Mouse (Mus musculus) cerebellum, postnatal 10 days (tissue): ENCODE data around the gene Il17rc.

ENCODE experiments used
- DNase-seq, 2 experiments: peaks; one replicate each; pipeline ENCODE4 v3.0.0; 2021; ENCODE audit warnings: mixed read lengths in 2 of 2

Gene Il17rc

DNA sequence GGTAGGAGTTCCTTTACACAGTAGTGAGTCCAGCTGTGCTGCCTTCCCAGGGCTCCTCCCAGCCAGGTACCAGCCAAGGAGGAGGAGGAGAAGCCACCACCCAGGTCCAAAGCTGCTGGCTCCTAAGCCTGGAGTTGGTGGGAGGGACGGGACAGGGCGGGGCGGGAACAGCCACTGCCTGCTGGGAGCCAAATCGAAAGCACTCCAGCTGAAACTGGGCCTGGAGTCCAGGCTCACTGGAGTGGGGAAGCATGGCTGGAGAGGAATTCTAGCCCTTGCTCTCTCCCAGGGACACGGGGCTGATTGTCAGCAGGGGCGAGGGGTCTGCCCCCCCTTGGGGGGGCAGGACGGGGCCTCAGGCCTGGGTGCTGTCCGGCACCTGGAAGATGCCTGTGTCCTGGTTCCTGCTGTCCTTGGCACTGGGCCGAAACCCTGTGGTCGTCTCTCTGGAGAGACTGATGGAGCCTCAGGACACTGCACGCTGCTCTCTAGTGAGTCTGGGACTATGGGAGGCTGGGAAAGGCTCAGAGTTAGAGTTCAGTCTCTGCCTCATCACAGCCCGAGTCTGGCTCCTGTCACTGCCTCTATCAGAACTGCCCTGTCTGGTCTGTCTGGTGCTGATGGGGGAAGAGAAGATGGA lies at the start of gene Il17rc:
TSS of gene Il17rc (plus strand) at position 131 of the 640 bp plus-strand sequence.
- peak; percentile 40 to 54 for DNase-seq

DNA sequence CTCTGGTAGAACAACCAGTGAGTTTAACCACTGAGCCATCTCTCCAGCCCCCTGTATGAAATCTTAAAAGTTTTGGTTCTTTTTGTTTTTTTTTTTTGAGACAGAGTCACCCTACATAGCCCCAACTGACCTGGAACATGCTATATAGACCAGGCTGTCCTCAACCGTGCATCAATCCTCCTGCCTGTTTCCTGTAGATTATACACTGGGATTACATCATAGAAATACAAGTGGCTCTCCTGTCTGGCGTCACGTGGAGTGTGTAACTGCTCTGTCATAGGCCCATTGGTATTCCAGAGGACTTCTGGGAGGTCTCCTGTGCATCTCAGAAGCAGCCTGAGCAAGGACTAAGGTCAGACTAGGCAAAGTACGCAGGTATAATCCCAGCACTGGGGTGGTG lies 48.2 kb upstream of the Il17rc start:
- no peak for DNase-seq

DNA sequence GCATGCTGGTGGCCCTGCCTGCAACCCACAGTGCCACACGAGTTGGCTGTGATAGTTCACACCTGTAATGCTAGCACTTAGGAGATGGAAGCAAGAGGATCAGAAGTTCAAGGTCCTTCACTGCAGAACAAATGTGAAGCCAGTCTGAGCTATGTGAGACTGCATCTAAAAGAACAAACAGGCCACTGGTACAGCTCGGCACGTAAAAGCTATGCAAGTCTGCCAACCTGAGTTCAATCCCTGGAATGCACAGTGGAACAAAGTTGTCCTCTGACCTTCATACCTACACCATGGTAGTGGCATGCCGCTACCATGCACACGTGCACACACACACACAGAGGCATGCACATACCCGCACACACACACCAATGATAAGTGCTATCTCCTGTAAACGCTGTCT lies 47.0 kb upstream of the Il17rc start:
- DNase-seq, result peak; percentile 33 to 36

DNA sequence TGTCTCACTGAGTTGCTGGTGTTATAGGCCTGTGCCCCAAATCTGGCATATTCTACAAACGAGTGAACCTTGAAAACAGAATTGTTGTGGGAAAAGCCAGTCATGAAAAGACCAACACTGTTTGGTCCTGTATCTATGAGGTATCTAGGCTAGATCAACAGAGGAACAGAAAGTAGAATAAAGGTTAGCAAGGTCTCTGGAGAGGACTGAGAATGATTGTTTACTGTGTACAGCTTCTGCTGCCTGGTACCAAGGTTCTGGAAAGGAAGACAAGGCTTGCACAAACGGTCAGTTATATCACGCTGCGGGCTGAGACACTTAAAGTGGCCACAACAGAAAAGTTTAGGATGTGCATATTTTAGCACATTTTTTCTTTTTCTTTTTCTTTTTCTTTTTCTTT lies 44.5 kb upstream of the Il17rc start:
- no peak for DNase-seq

DNA sequence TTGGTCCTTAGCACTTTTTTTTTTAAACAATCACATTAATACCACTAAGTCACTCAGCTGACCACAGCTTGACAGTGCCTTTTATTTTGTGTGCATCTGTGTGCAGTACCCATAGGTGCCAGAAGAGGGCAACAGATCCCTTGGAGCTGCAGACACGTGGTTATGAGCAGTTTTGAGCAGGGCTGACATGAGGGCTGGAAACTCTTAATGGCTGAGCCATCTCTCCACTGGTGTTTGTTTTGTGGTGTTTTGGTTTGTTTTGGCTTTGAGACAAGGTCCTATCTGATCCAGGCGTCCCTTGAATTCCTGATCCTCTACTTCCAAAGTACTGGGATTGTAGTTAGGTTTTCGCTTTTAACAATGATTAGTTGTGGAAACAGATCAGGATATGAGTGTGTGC lies 43.8 kb upstream of the Il17rc start:
- peak; percentile 70 to 82 for DNase-seq

DNA sequence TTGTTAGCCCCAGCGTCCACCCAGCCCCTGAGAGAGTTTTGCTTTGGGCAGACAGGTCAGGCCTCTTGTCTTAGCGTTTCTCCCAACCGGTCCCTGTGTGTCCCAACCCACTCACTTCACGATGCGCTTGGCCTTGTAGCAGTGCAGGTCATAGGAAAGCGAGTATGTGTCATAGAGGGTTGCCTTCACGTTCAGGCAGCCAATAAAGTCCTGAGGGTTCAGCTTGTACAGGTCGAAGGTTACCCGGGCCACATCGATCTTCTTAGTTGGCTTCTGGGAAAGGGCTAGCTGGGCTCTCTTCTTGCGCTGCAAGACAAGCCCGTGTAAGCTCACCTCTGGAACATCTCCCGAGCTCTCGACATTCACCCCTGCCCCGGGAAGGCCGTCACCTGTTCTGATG lies 43.2 kb upstream of the Il17rc start:
- no peak for DNase-seq

DNA sequence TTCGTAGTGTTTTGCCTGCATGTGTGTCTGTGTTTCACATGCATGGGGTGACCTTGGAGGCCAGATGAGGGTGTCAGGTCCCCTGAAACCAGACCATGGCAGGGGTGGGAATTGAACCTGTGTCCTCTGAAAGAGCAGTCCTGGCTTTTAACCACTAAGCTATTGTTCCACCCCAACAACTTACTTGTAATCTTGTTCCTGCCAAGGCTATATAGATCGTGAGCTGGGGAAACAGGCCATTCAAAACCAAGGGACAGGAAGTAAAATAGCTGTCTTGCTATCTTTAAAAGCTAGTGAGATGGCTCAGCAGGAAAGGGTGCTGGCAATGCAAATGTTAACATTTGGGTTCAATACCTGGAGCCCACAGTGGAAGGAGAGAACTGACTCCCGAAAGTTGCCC lies 41.3 kb upstream of the Il17rc start:
- DNase-seq, result no peak

DNA sequence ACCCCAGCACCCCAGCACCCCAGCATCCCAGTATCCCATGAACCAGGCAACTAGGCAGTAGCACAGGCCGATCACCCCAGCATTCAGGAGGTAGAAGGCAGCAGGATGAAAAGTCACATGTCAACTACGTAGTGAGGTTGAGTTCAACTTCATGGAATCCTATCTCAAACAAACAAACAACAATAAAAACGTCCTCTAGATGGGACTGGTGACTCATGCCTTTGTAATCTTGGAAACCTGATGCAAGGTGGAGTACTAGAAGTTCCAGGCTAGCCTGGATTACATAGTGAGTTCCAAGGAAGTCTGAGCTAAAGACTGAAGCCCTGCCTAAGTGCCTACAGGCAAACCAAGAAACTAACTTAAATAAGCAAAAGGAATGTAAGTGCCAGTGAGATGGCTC lies 40.4 kb upstream of the Il17rc start:
- no peak for DNase-seq

DNA sequence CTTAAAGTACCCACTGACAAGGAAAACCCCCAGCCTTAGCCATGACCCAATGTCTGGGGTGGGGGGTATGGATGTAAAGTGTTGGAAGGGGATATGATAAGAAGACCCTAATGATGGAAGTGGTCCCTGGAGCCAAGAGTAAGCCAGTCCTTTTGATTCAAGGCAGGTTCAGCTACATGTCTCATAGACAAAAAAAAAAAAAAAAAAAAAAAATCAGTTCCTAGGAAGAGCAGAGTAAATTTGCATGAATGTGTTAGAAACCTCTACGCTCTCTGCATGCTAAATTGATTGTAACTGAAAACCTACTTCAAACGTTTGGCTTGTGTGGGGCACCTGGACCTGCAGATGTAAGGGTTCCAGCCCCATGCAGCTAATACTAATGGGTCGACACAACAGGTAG lies 39.4 kb upstream of the Il17rc start:
- no peak for DNase-seq

DNA sequence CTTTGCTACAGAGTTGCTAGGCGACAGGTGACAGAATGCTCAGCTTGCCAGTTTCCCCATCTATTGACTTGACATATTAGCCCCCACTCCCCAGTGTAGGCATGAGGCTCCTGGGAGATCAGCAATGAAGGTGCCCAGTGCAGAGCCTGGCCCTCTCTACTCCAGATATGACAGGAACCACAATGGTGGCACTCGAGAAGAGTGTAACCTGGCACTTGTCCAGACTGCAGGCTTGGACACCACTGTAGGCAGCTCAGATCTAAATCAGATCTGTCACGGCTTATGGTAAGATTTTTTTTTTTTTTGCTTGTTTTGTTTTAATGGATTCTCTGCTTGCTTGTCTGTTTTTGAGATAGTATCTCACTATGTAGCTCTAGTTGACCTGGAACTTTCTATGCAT lies 37.6 kb upstream of the Il17rc start:
- peak in 1 of 2 experiments; percentile 19 for DNase-seq

DNA sequence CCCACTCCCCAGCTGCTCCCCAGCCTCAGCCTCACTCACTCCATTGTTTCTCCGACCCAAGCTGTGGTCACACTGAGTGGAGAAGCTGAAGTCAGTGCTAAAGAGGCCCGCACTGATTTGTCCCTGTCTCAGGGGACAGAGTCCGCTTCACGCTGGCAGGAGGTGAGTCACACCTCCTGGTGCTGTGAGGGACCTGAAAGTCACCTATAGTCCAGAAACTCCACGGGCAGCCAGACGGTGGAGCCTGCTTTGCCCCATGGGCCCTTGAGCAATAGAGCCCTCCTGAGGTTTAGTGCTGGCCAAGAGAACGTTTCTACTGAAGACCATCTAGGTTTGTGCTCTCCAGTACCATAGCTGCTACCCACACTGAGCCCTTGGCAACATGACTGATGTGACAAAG lies 36.5 kb upstream of the Il17rc start:
- DNase-seq, result no peak

DNA sequence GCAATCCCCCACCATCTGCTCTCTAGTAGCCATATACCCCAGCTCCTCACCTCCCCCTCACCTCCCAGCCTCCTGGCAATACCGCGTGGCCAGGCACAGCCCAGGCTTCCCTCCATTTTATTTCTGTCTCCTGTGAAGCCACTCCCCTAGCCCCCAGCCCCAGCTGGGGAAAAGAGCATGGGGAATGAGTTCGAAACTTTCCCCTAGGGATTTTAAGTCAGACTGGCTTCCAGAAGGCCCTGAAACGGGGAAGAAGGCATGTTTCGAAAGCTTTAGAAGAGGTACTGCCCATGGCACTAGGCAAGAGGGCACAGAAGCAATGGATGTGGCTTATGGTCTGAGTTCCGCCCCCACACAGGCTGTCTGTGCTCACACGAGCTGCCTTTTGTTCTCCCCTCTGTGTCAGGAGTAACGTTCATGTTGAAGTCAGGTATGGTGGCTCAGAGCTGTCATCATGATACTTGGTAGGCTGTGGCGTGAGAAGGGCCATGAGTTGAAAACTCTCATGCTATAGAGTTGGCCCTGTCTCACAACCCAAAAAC lies 35.5 kb upstream of the Il17rc start, which contains the start of gene Cidec:
TSS of gene Cidec (minus strand) at position 97 of the 542 bp plus-strand sequence.
- DNase-seq, result no peak

DNA sequence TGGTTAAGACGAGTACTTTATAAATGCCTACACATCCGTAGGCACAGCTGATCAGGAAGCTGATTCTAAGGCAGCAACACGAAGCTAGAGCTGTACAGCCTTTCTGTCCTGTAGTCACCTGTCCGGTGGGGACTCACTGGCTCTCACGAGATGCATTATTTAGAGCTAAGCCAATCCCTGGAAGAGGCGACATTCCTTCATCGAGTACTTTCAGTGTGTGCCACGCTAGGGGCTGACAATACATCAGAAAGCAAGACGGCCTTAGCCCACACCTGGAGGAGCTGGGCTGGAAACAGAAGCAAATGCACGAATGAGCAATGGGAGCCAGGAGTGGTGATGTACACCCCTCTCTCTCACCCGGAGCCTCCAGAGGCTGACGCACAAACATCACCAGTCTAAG lies 34.1 kb upstream of the Il17rc start:
- DNase-seq, result no peak

DNA sequence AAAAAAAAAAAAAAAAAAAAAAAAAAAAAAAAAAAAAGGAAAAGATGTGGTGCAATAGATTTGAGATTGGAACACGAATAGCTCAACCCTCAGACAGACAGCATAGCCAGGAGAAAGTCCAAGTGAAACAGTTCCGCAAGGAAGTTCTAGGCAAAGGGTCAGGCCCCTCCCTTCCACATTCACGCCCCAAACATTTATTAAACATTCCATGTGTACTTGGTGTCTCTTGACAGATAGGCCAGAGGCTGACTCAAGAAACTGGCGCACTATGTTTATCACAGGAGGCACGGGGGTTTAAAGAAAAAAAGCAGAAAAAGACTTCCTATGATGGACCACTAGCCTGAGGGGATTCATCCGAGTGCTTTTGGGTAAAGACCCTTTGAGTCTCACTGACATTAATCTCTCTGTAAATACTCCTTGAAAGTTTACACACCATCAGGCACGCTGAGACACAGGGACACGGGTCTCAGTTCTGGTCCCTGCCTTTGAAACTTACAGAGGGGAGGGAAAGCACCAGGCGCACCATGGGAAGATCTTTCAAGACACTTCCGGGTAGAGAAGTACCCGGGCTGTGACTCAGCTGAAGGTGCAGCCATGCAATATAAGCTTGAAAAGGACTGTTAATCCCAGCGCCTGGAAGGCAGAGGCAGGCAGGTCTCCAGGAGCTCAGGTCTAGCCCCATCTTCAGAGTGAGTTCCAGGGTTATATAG lies 32.4 kb upstream of the Il17rc start:
- DNase-seq, result no peak

DNA sequence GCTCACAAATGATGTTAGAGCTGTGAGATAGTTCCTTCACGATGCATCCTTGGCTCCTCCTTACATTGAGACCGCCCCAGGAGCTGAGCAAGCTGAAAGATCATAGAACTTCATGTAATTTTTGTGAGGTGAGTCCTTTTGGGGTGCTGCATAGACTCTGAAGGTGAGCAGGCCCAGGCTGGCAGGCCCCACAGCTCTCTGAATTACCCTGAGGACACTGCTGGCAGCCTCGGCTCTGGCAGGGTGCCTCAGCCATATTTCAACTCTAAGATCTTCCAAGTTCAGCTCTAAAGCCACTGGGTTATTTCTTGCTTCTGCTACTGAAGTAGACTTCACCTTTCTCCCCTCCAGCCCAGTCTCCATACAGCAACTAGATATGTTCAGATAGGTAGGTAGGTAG lies 30.5 kb upstream of the Il17rc start:
- no peak for DNase-seq

DNA sequence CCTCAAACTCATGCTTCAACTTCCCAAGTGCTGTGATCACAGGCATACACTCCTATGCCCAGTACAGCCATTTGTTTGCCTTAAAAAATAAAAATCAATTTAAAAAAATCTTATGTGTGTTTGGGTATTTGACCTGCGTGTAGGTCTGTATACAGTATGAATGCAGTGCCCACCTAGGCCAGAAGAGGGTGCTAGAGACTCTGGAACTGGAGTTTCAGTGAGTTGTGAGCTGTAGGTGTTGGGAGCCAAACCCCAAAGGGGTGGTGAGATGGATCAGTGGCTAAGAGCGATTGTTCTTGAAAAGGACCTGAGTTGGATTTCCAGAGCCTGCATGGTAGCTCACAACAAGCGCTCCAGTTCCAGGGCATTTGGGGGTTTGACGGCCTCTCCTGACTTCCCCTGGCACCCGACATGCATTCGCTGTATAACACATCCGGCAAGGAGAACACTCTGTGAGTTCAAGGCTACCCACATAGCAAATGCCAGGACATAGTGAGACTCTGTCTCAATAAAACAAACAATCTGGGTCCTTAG lies 30.0 kb upstream of the Il17rc start:
- DNase-seq, result peak; percentile 90 to 94

DNA sequence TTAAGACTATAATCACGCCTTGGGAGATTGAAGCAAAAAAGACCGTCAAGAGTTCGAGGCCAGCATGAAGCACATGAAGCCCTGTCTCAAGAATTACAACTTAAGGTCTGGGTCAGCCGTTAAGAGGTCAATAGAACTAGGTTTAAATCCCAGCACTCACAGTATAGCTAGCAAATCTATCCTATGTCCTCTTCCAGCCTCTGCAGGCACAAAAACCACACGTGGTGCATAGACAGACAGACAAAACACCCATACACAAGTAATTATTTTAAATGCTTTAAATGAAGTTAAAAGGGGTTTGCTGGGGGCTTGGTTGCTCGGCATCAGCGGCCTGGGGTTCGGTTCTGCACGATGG lies 29.2 kb upstream of the Il17rc start:
- DNase-seq, result no peak

DNA sequence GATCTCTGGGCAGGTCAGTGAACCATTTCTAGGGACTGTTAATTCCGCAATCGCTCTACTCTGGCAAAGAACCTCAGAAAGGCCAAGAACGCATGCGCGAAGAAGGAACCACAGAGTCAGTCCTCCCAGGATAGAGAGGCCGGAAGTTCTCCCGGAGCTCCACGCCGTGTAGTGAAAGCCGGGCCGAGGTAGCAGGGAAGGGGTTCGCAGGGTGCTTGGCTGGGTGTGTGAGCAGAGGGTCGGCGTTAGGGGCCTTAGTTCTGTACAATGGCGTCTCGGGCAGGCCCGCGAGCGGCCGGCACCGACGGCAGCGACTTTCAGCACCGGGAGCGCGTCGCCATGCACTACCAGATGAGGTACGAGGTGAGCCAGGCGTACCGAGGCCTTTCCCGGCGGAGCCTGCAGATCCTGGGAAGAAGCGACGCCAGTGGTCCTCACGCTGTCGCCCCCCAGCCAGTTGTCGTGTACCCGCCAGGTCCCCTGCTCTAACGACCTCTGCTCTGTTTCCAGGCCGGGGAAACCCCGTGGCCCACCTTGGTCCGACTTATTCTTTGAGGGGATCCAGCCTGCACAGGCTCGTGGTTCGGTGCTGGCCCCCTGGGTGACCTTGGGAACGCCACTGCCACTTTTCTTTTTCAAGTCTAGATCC lies 28.7 kb upstream of the Il17rc start, which contains the start of gene Jagn1:
TSS of gene Jagn1 (plus strand) at position 128 of the 649 bp plus-strand sequence.
- peak; percentile 91 to 95 for DNase-seq

DNA sequence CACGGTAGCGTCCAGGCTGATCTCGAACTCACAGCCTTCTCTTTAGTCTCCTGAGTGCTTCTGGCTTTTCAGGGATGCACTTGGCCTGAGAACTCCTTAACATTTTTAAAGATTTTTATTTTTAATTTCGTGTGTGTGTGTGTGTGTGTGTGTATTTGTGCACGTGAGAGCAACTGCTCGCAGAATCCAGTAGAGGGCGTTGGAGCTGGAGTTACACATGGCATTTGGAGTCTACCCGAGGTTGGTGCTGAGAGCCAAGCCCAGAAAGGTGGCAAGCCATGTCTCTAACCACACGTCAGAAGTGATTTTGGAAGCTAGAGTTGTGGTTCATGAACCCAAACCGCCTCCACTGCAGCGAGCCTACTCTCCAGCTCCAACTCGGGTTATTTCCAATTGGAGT lies 28.1 kb upstream of the Il17rc start:
- DNase-seq, result peak; percentile 30 to 58

DNA sequence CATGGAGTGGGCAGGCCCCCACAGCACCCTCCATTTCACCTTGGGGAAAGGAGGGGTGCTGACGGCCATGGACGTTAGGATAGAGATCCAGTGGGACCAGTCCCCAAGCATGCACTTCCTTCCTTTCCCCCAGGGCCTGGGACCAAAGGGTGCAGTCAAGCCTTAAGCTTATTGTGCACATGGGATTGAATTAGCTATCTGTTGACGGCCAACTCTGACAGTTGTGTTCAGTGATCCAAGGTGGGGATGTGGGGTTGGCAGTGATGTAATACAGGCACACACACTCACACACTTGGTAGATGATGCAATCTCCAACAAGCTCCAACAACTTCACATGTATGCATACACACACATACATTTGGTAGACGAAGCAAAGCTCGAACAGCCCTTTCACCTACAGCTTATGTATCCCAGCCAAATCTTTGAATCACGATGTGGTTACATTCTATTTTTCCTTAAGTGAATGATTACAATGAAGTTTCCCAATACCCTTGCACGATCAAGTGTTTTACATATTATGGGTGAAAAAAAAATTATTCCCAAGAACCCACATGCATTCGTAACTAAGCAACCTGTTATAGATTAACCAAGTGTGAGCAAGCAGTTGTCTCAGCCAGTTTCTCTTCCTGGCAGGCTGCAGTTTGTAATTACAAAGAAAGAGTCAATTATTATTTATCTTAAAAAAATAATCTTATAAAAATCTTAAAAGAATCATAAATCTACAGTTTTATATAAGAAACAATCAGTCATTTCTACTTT lies 26.8 kb upstream of the Il17rc start:
- no peak for DNase-seq

DNA sequence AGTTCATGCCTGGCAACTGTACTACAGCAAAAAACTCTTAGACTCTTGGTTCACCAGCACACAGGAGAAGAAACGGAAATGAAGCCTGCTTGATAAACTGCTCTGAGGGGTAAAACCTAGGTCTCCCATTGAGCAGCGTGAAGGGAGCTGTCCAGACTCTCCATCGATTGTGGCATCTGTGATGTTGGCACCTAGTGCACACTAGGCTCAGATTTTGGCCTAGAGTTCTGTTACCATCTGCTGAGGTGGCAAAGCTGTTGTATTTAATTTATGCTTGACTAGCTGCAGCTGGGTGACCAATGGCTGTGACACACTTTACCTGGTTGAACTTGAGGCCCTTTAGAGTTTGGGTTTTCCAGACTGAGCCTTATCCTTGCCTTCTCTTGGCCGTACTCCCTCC lies 23.6 kb upstream of the Il17rc start:
- peak; percentile 84 to 85 for DNase-seq

DNA sequence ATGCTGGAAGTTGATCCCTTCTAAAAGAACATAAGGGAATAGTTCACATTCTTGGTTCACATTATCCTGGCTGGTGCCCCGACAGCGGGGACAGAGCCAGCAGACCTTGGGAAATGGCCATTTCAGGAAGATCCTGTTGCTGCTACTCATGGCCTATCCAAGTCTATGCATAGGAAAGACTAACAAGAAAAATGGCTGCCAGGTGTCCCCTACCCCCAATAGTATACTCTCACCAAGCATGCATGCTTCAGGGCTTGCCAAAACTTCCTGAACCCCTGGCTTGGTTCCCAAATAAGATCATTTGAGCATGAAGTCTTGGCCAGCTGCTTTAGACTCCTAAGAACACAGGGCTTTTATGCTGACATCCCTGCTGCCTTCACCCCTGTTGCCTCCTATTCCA lies 19.4 kb upstream of the Il17rc start:
- DNase-seq, result peak; percentile 86 to 88

DNA sequence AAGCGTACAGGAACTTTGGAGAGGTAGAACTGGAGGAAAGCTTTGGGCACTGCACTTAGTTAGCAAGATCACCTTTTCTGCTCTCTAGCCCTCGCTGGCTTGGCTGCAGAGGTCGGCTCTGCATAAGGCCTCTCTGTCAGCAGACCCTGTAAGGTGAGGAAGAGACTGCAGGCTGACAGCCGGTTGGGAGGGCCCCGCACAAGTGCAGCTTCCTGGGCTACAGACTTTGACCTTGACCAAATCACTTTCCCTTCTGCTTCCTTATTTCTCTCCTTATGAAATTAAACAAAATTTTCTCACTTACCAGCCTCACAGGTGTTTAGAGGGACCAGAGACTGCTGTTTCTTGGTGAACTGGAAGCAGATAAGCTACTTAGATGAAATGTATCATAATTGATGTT lies 16.2 kb upstream of the Il17rc start:
- DNase-seq, result no peak
